Mouse (Mus musculus) ES-CJ7 (cell line): ENCODE measurements around the gene Sec22b.

Source experiments
- DNase-seq: peaks from one replicate; pipeline ENCODE4 v3.0.0; 2011; ENCODE audit warnings: low read depth, low spot score

Gene Sec22b

GRCm38 (mm10) chr3:97909737-97910136, 8.7 kb downstream of the Sec22b start:
- no peak for DNase-seq

DNA sequence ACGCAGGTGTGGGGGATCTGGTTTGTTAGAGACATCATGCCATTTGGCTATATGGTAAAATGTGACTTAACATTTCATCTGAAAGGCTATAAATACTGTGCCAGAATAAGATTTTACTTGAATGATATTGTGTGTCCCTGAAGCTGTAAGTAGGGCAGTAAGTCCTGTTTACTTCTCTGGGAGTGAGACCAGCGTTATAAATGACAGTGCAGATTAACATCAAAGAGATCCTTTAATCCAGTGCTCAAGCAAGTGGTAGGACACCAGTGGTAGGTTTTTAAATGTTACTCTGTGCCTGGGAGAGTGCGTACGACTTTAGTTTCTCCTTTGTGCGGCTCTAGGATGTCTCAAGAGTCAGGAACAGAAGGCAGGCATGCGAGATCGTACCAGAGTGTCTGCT, 10.1 kb downstream of the Sec22b start:
- no peak for DNase-seq

DNA sequence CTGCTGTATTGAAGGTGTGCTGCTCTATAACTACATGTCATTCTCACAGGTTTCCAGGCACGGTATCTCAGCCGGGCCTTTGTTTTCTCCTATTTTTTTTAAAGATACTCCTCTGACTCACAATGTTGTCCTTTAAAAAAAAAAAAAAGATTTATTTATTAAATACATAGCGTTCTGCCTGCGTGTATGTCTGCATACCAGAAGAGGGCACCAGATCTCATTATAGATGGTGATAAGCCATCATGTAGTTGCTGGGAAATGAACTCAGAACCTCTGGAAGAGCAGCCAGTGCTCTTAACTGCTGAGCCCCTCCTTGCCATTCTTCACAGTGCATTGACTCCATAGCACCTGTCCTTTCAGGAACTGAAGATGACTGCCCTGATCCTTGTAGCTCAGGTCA, 14.1 kb downstream of the Sec22b start:
- no peak for DNase-seq

DNA sequence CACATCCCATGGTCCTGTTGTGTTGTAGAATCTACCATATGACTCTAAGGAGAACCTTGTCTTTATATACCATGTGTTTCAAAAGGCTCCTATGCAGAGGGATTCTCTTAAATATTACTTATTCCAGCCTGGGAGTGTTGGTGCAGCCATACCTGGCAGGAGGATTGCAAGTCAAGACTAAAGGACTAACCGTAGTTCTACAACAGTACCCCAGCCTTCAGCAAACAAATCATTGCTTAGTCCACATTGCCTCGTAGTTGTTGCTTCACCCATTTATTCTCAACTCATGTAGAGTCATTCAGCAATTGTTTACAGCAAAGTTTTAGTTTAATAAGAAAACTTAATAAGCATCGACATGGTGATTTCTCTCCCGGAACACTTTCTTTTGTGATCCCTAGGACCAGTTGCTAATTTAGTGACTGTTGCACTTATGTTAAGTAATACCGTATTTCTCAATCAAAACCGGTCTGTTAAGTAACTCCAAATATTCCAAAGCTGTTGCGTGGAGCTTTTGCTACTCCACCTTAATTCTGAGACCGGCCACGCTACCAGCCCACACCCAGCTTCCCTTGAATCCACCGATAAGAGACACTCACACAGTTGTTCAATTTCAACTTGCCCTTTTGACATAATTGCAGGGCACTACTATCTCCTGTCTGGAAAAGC, 18.0 kb downstream of the Sec22b start:
- DNase-seq: no peak

- no peak for DNase-seq
These were observed 24.3 kb downstream of the Sec22b start for GRCm38 (mm10) chr3:97925246-97925645.

GRCm38 (mm10) chr3:97927322-97927721, 26.3 kb downstream of the Sec22b start:
- no peak for DNase-seq

GRCm38 (mm10) chr3:97928968-97929858, 28.2 kb downstream of the Sec22b start:
- peak; percentile 72 for DNase-seq

DNA sequence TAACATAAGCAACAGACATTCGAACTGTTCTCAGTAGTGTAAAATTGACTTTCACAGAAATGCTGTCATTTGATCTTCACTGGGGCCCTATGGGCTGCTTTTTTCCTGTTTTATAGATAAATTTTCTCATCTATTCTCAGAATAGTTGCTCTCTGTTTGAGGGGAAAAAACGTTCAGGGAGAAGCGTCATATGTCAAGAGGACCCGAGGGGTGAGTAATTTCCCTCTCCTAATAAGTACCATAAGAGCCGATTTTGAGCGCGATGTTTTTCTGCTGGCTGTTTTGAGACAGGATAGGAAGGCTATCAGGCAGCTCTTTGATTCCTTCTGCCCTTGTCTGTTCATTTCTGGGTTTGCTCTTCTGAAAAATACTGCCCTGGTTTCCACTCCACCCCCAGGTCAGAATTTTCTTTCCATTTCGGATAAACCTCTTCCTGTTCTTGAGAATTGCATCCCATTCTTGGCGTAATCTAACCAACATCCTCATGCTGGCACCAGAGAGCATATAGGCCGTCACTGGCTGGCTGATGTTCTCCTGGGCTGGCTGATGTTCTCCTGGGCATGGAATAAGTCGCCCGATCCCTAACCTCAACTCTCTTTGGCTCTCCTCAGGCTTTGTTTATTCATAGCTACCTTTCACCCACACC, 29.3 kb downstream of the Sec22b start:
- no peak for DNase-seq

GRCm38 (mm10) chr3:97930787-97931158, 29.8 kb downstream of the Sec22b start:
- DNase-seq: no peak

GRCm38 (mm10) chr3:97931310-97931885, 30.4 kb downstream of the Sec22b start:
- DNase-seq: no peak

DNA sequence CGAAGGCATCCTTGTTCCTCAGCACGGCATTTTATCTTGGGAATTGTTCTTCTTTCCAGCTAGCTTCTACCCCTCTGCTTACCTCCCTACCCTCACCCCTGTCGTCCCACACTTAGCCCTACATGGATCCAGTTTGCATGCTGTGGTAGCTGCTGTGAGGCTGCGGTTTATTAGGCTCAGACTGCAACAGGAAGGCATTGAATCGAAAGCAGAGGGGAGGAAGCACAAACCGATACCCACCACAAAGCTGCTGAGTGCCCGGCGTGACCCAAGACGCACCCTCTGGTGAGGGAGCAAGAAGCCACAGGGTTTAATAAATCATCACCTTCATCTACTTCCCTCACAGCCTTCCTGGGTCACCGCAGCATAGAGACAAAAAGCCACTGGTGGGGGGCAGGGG, 31.1 kb downstream of the Sec22b start:
- no peak for DNase-seq

- DNase-seq: no peak
These were observed 31.8 kb downstream of the Sec22b start for GRCm38 (mm10) chr3:97932771-97933170.

DNA sequence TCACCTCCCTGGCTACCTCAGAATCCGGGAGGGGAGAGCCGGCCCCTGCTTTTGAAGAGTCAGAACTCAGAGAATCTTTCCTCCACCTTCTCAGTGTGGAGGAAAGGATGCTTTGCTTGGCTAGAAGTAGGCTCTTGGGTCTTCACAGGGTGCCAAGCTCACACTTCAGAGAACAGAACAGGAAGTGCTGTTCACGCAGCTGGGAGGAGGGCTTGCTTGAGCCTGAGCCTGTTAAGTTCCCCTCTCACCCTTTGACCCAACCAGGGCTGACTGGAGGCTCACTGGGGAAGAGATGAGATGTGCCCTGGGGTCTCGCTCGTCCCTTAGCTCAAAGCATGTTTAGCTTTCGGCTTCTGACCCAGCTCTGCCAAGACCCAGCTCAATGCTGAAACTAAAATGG, 32.3 kb downstream of the Sec22b start:
- no peak for DNase-seq

GRCm38 (mm10) chr3:97933811-97934210, 32.8 kb downstream of the Sec22b start:
- no peak for DNase-seq

DNA sequence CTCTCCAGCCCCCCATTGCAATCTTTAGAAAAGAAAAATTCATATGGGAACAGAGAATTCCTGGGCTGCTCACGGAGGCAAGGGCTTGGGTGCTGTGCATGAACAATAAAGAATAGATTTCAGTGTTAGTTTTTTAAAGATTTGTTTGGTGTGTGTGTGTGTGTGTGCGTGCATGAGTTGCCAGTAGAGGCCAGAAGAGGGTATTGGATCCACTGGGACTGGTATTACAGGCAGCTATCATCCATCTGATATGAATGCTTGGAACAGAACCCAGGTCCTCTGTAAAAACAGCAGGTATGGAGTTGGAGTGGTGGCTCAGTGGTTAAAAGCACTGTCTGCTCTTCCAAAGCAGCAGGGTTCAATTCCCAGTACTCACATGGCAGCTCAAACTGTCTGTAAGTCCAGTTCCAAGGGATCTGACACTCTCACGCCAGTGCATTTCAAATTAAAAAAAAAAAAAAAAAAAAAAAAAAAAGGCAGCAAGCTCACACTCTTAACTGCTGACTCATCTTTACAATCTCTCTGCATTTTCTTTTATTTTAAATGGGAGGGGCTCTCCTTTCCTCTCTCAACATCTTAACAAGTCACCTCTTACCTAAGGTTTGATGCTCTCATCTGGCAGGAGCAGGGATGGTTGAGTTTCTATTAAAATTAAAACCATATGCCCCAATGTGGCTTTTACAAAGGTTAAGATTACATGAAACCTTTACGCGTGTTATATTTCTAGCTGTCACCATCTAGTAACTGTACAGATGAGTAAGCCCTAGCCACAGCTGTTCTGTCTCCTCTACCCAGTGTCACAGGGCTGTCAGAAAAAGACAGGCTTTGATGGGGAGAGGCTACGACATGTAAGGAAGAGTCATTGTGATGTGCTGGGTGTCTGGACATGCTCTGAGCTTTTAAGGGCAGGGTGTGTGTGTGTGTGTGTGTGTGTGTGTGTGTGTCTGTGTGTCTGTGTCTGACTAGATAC, 33.6 kb downstream of the Sec22b start:
- no peak for DNase-seq

- DNase-seq: no peak
These were observed 36.3 kb downstream of the Sec22b start for GRCm38 (mm10) chr3:97937068-97937944.

GRCm38 (mm10) chr3:97937945-97938266, 36.9 kb downstream of the Sec22b start:
- DNase-seq: no peak

- DNase-seq: no peak
These were observed 38.0 kb downstream of the Sec22b start for GRCm38 (mm10) chr3:97938814-97939526.
